Mouse (Mus musculus) megakaryocyte progenitor cell, adult 5-6 weeks (primary cell): ENCODE results near the gene Mgea5. TPM values are rescaled to one million over a fixed set of nuclear protein-coding genes. Genes with fewer than 3 reads are reported as not detected.
"Not testable (repeated sequence)": the region's sequence is repeated elsewhere in the genome, so short reads cannot be mapped to it uniquely, and the experiment has no call there.

Experiments used
- ATAC-seq: replicated peaks from 2 replicates; pipeline ENCODE4 v1.8.0; 2016; ENCODE audit warnings: mild to moderate bottlenecking, moderate TSS enrichment, inconsistent platforms; ENCODE audit not compliant: poor library complexity
- total RNA-seq, 2 experiments: library from RNA; stranded (forward) in 1 of 2; stranded (reverse) in 1 of 2; fragments of 157-497, 149-512 nt in 1 of 2; fragments of 200-1000 nt in 1 of 2; gene quantifications; 2 replicates each; pipeline versions ENCODE4 v1.2.3 to v1.2.4; 2015 to 2017

The Mgea5 gene
- total RNA-seq (2015) (65.4 and 66.0 TPM in 2 replicates), total RNA-seq (2017) (109 and 124 TPM in 2 replicates)

DNA sequence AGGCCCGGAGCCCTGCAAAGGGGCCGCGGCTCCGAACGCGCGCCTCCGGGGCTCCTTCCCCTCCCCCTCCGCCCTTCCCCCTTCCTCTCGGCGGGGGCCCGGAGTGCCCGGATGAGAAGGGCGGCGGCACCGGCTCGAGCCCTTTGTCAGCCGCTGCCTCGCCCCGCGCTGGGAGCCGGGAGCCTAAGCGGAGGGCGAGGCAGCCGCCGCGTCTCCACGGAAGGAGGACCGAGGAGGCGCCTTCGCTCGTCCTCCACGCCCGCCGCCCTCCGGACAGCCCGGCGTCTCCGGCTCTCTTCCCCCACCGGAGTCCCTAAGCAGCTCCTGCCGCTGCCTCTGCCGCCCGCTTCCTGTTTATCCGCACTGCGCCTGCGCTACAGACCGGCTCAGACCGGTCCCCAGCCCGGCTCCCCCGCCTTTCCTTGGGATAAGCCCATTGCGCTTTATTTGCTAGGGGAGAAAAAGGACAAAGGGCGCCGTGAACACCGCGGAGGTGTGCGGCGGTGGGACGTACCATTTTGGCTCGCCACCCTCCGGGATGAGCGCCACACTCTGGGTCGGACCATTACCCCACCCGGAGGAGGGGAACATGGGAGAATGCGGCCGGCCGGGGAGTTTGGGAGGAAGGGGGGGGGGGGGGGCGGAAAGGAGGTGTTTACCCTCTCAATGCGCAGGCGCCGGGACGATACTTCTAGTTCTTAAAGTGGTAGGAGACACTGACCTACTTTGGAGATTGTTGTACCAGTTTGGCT is at the start of gene Mgea5:
Gene Mgea5 (minus strand): TSS at position 657 of the 752 bp plus-strand sequence.
- ATAC-seq: peak; percentile 95

DNA sequence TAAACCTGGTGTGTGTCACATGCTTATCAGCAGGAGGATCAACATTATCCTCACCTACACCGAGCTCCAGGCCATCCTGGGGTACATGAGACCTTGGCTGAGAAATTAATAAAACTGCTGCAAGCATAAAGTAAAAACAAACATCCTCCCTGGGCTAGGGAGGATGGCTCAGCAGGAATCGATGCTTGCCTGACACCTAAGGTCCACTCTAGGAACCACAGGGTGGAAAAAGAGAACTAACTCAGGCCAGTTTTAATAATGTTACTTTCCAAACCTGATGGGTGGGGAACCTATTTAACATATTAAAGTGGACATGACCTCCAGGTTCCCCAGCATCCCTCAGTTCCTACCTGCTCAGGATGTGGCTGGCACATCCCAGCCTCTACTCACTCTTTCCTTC is 47.0 kb upstream of the Mgea5 start:
- ATAC-seq: no peak

DNA sequence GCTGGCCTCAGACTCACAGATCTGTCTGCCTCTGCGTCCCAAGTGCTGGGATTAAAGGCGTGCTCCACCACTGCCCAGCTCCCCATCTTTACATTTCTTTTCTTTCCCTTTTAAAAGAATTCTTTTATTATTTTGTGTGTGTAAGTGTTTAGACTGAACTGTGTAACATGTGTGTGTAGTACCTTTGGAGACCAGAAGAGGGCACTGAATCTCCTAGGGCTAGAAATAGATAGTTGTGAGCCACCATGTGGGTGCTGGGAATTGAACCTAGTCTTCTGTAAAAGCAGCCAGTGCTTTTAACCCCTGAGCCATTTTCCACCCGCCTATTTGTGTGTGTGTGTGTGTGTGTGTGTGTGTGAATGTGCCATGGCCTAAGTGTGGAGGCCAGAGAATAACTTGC is 44.1 kb upstream of the Mgea5 start:
- ATAC-seq: no peak

DNA sequence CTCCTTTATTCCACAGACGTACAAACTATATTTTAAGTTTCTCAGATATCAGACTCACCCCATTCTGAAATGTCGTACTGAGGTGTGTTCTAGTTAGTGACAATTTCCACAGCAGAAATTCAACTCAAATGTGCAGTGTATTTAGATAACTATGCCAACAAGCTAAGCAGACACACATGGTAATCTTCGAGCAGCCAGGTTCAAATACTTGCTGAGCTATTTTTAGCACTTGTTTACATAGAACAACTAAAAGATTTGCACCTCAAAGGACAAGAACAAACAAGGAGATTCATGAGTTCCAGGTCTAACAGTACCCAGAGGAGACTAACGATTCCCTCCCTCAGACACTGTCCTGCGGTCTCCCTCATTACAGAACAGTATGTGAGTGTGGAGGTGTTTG is 43.5 kb upstream of the Mgea5 start:
- ATAC-seq: no peak

DNA sequence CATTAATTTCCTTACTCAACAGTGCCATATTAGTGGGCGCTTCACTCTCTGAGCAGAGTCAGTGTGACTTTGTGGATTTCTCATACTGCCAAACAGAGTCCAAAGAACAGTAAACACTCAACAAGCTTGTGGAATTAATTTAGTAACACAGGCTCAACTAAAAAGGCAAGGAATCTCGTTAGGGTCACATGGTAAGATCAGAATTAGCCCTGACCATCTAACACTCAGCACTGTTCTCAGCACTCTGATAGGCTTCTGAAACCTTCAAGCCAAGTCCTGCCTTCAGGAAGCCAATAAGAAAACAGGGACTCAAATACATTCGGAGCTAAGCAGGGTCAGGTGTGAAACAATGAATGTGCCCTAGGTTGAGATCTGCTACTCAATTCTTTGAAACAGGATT is 42.5 kb upstream of the Mgea5 start:
- ATAC-seq: no peak

DNA sequence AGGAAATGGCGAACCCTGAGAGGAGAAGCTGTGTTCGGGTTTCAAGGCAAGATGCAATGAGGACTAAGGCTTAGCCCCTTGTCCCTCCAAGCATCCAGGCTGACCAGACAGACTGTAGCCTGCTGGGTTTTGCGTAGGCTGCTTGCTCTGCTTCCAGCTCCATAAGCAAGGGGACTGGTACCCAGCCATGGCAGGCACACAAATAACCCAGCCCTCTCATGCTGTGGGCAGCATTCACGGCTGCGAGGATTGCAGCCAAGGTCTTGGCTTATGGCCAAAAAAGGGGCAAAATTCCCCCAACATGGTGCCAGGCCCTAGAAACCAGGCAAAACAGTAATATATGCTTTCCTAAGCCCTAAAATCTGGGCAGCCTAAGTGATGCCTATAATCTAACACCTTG is 38.2 kb upstream of the Mgea5 start:
- ATAC-seq: no peak

DNA sequence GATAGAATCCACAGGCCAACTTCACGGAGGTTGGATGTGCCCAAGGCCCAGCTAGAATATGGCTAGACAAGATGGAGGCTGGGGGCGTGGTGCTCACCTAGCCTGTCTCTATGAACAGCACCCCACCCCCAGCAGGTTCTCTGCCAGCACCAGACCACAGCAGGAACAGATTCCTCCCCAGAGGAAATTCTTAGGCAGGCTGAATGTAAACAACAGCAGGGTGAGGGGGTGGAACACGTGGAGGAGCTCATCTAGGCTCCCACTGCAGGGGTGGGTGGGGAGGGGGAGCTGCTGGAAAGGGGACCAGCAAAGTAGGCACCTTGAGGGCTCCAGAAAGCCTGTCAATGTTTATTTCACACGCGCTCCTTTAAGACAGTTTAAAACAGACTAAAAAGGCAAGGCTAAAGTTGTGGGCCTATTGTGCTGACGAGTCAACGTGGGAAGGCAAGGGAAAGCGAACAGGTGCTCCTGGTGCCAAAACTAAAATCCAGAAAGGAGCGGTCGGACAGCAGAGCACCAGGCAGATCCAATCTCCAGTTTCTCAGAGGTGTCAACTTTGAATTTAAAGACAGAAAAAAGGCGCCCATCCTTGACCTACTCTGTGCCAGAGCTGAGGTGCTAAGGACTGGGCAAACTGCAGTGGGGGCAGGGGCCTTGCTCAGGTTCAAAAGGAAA is 34.3 kb upstream of the Mgea5 start:
- ATAC-seq: no peak

DNA sequence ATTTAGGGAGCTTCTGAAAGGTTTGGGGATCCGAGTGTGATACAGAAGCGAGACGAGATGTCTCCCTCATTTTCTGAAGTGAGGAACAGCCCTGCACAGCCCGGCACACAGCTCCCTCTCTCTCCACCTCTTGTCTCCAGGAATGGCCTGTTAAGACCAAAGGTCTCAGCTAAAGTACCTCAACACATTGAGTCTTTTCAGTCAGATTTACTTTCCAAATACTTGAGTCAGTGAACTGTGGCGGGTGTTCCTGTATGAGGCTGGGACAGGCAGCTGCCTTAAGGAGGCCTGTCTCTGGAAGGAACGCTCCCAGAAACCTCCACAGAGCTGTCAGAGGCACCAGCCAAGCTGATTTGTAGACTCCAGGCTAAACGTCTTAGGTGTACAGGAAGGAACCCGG is 33.1 kb upstream of the Mgea5 start:
- no peak for ATAC-seq

DNA sequence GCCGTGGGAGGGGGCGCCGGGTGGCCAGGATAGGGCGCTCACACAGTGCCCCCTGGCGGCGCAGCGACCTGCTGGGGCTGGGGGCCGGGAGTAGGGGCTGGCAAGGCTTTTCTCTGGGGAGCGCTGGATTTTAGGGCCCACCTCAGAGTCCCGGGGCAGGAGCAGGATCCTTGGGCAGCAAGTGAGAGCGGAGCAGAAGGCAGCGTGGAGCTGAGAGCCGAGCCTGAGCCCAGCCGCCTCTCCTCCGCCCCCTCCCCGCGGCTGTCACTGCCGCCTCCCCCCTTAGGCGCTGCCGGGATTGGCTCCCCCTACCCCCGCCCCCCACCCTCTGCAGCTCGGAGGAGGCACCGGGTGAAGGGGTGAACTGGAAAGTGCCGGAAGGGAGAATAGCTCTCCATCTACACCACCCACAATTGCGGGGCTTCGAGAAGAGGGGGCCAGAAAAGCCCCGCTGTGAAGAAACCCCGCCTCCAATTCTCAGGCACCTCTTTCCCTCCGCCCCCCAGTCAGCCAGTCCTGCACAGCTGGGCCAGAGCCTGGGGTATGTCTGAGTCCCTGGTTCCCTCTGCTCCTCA is 32.3 kb upstream of the Mgea5 start, which contains the start of gene Kcnip2:
Gene Kcnip2 (minus strand): TSS at position 231 of the 575 bp plus-strand sequence.
- ATAC-seq: no peak

DNA sequence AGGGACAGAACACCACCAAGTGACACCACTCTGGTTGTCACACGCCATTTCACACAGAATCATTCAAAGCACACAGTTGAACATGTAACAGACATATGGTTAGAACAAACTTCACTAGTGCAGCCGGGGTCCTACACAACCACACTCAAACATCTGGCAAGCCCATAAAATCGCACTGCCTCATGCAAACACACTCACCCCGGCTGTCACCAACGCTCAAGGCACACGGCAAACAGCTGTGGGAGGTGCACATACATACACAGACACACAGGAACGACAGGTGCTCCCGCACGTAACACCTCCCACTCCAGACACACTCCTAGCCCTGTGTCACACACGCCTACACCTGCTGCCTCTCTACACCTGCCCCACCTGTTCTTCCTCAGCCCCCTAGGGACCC is 31.5 kb upstream of the Mgea5 start:
- ATAC-seq: no peak

DNA sequence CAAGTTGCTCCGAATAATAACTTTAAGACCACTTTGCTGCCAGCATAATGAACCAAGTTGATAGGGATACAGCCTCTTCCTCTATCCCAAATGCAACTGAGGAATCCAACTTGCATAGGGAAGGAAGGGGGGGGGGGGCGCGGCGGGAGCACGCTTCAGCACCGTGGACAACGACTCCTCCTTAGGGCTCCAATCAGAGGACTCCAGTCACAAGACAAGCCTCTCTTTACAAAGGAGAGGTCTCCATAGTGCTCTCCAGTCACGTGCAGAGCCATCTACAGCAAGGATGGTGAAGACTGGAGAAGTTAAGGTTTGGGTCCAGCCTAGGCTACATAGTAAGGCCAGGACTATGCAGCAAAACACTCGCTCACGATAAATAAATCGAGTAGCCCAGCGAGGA is 30.2 kb upstream of the Mgea5 start:
- ATAC-seq: peak; percentile 63

DNA sequence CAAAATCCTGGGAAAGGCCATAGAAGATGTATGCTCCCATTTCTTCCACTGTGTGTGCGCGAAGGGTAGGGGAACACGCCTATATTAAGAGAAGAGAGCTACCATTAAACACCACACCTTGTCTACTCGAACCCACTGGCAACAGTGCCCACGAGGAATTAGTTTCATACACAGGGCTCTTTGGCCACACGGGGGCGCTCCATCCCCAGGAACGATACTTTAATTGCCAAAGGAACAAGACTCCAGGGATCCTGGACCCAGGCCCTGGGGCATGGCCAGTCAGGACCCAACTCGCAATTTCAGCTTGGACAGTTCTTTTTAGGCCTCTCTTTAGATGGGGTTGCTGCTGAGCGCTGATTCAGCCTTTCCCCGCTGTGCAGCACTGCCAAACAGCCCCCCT is 29.6 kb upstream of the Mgea5 start:
- ATAC-seq: peak; percentile 63

DNA sequence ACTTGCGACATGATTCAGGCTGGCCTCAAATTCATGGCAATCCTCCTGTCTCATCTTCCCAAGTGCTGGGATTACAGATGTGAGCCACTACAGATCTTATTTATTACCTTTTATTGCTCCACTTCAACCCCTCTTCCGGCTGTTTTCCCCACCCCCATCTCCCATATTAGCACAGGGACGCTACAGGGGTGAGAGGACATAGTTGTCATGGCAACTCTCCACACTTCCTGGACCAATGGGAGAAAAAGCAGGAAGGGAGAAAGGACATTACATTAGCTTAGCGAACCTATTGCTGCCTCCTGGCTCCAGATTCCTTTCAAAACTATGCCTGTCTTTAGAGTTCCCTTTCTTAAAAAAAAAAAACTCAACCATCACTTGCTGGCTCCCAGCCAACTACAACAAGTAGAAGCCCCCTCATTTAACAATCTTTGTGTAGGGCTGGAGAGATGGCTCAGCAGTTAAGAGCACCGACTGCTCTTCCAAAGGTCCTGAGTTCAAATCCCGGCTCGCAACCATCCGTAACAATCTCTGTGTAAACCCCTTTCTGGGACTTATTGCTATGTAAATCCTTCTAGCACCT is 29.1 kb upstream of the Mgea5 start:
- no peak for ATAC-seq

DNA sequence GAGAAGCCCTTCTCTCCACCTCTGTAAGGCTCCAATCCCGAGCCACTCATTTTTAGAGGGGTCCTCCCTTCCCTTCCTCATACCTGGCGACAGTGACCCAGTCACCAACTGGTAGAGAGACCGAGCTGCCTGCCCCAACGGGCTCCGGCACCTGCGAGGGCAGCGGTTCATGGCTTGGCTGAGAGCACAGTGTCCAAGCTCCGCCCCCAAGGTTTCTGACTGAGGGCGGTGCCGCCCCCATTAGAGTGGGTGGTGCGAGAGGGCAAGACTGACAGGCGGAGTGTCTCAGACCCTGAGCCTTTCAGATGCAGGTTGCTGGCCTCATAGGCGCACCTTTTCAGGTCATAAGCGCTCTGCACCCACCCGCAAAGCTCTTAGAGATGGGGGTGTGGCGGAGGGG is 28.5 kb upstream of the Mgea5 start:
- peak; percentile 88 for ATAC-seq

DNA sequence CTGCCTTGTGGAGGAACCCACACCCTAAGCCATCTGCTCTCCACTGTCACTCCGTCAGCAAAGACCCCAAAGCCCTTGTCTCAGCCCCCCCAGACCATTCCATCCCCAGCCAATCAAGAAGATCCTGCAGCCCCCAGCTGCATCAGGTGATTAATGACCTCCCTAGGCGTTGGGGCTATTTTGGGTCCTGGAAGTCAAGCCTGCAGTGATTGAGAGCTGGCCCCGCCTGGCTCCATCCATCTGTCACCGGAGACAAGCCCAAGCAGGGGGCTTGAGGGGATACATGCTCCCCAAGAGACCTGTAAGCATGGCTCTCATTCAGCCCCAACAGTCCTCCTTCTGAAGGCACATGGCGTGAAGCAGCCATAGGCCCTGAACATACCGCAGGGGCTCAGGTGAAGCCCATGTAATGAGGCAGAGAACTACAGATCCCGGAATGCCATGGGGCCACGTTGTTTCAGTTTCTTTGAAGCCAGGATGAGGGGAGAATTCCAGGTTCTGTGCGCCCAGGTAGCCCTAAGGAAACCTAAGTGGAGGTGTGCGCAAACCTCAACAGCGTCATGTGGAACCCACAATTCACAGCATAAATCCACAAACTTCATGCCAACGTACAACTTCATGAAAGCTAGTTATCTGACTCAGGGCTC is 27.5 kb upstream of the Mgea5 start:
- no peak for ATAC-seq

DNA sequence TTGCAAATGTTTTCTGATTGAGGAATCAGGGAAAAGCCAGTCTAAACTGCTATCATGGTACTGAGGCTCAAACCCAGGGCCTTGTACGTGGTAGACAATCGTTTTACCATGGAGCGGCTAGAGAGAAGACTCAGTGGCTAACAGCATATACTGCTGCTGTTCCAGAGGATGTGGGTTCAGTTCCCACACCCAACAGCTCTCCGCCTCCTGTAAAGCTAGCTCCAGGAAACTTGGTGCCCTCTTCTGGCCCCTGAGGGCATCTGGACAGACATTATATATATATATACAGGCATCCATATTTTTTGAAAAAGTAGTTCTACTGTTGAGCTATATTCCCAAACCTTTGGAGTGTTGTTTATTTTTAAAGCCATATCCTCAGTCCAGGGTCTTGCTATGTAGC is 24.1 kb upstream of the Mgea5 start:
- ATAC-seq: no peak

DNA sequence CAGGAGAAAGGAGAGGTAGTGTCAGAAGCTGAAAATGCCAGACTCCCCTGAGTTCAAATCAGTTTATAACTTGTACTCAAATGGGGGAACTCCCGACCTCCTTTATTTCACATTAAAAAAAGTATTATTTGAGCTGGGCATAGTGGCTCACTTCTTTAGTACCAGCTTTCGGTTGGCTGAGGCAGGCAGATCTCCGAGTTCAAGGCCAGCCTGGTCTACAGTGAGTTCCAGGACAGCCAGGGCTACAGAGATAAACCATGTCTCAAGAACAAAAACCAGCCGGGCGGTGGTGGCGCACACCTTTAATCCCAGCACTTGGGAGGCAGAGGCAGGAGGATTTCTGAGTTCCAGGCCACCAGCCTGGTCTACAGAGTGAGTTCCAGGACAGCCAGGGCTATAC is 22.2 kb upstream of the Mgea5 start:
- ATAC-seq: not testable (repeated sequence)

DNA sequence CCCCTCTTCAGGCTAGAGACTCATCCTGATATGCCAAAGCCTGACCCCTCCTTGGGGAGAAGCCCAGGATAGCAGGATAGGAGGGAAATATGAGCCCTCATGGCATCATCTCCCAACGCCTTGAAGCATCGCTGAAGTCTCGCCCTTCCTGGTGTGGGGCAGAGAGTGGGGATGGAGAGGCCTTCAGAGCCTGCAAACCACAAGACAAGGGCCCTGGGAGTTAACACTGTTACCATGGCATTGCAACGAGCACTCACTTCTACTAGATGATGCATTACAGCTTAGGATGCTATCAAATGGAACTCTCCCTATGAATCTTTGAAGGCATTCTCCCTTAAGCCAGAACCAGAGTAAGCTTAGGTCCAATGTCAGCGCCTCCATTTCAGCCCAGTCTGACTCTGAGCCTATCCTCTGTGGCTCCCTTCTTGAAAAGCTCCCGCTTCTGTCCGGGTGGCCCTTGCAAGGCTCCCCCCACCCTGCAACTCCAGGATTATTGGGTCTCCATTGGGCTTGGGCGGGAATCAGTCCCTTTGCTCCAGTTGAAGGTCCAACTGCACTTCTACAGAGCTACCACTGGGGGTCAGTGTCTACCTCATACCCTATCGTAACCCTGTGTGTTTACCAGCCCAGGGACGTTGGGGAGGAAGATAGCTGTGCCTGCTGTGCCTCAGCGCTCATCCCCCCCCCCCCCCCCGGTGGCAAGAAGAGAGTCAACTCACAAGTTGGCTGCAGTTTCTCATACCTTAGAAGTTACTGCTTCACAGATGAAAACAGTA is 21.1 kb upstream of the Mgea5 start:
- peak; percentile 94 for ATAC-seq

DNA sequence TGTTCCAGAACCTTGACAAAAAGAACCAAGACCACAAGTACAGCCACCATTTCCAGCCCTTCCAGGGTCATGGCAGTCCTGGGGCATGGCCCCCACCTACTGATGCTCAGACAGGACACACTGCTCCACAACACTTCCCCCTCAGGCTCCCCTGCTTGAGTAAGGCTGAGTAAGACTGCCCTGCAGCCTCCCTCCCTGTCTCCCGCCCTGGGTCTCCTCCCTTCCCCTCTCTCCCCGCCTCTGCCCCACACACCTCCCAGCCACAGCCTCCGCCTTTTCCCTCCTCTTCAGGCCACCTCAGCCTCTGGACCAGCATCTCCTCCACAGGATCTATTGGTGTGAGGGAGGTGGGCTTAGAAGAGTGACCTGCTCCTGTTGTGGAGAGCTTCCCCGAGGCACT is 19.8 kb upstream of the Mgea5 start:
- no peak for ATAC-seq

DNA sequence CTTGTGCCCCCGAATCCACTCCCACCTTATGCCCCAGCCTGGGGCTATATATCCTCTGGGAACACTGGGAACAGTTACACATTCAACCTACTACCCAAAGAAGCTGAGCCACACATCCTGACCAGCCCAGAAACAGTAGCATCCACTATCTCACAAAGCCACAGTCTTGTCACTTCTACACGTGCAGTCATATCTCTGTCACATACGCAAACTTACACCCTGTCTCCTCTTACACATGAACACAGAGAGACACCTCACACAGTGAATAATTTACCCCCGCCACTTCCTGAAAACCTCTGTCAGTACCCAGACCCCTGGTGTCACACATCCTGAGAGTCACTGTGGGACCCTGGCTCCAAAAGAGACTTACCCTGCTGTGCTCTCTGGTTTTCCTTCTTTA is 19.1 kb upstream of the Mgea5 start:
- ATAC-seq: peak; percentile 74

DNA sequence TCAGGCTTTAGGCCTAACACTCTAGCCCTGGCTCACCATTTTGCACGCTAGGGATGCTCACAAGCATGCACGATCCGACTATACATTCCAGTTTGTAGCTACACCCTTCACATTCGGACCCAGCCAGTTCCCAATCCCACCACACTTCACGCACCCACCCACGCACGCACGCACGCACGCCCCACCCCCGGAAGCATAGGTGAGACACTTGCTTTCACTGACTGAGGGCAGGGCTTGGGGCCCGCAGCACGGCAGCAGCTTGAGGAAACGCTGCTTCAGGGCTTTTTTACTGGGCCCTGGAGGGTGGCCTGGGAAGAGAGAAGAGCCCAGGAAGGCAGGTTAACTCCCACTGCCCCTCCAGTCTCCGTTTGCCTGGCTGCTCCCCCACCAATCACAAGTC is 13.2 kb upstream of the Mgea5 start:
- ATAC-seq: no peak
